Mouse (Mus musculus): ENCODE measurements around the gene Col4a3bp. TPM values are rescaled to one million over a fixed set of nuclear protein-coding genes. Genes with fewer than 3 reads are reported as not detected.

The Col4a3bp gene
- total and polyA plus RNA-seq, 3 experiments: 13.6 to 58.0 (median 57.5) TPM

- Histone ChIP-seq H3K4me1 (ENCODE audit: insufficient read depth, low read depth, low read length) (peaks cover 5% of the 10 kb centered on the region), H3K27me3 (ENCODE audit: insufficient read depth, low read length) (no peaks in the 10 kb centered on the region), H3K36me3 (replicated peaks) (peaks cover 29% of the 10 kb centered on the region), H3K4me3 (ENCODE audit: low read depth, low read length) (no peak overlapping the region), H3K9me3 (replicated peaks) (no peaks in the 10 kb centered on the region)
- no peak for DNase-seq (ENCODE audit: low spot score)
- ATAC-seq (ENCODE audit: extremely low read depth, insufficient number of reproducible peaks, low FRiP score, poor library complexity, severe bottlenecking): no peak
- no peak for TF ChIP-seq GATA2 (IDR thresholded peaks at IDR 0.05; ENCODE audit: borderline replicate concordance, low read depth, low read length)
- no peak for TF ChIP-seq CTCF (IDR thresholded peaks at IDR 0.05; ENCODE audit: low read depth, low read length)
- TF ChIP-seq TAL1 (conservative IDR thresholded peaks at IDR 0.05; ENCODE audit: low read depth, low read length): no peak
- no peak for TF ChIP-seq GATA1 (IDR thresholded peaks at IDR 0.05; ENCODE audit: borderline replicate concordance, low read length)
- no peak for TF ChIP-seq POLR2AphosphoS5 (IDR thresholded peaks at IDR 0.05; ENCODE audit: insufficient replicate concordance, low read depth, low read length)
These were observed 10.2 kb upstream of the Col4a3bp start for GRCm38 (mm10) chr13:96532176-96532575.

GRCm38 (mm10) chr13:96533742-96534141, 8.7 kb upstream of the Col4a3bp start:
- Histone ChIP-seq H3K4me3 (ENCODE audit: low read depth, low read length) (no peak overlapping the region), H3K27me3 (ENCODE audit: insufficient read depth, low read length) (no peaks in the 10 kb centered on the region), H3K36me3 (replicated peaks) (peaks cover 16% of the 10 kb centered on the region), H3K4me1 (ENCODE audit: insufficient read depth, low read depth, low read length) (peaks cover 10% of the 10 kb centered on the region), H3K9me3 (replicated peaks) (no peaks in the 10 kb centered on the region)
- ATAC-seq (ENCODE audit: extremely low read depth, insufficient number of reproducible peaks, low FRiP score, poor library complexity, severe bottlenecking) (no peak), DNase-seq (ENCODE audit: low spot score) (no peak)
- TF ChIP-seq GATA2 (IDR thresholded peaks at IDR 0.05; ENCODE audit: borderline replicate concordance, low read depth, low read length): no peak
- no peak for TF ChIP-seq POLR2AphosphoS5 (IDR thresholded peaks at IDR 0.05; ENCODE audit: insufficient replicate concordance, low read depth, low read length)
- TF ChIP-seq CTCF (IDR thresholded peaks at IDR 0.05; ENCODE audit: low read depth, low read length): no peak
- no peak for TF ChIP-seq TAL1 (conservative IDR thresholded peaks at IDR 0.05; ENCODE audit: low read depth, low read length)
- TF ChIP-seq GATA1 (IDR thresholded peaks at IDR 0.05; ENCODE audit: borderline replicate concordance, low read length): no peak

GRCm38 (mm10) chr13:96536821-96537572, 5.4 kb upstream of the Col4a3bp start:
- peaks cover 14% of the 10 kb centered on the region for H3K4me1 ChIP-seq (ENCODE audit: insufficient read depth, low read depth, low read length)
- DNase-seq (ENCODE audit: low spot score): no peak
- H3K27me3 ChIP-seq (ENCODE audit: insufficient read depth, low read length): no peaks in the 10 kb centered on the region
- H3K4me3 ChIP-seq (ENCODE audit: low read depth, low read length): no peak overlapping the region
- H3K36me3 ChIP-seq (replicated peaks): peaks cover 8% of the 10 kb centered on the region
- ATAC-seq (ENCODE audit: extremely low read depth, insufficient number of reproducible peaks, low FRiP score, poor library complexity, severe bottlenecking): no peak
- TF ChIP-seq TAL1 (conservative IDR thresholded peaks at IDR 0.05; ENCODE audit: low read depth, low read length) (no peak), POLR2AphosphoS5 (IDR thresholded peaks at IDR 0.05; ENCODE audit: insufficient replicate concordance, low read depth, low read length) (no peak), GATA1 (IDR thresholded peaks at IDR 0.05; ENCODE audit: borderline replicate concordance, low read length) (no peak), GATA2 (IDR thresholded peaks at IDR 0.05; ENCODE audit: borderline replicate concordance, low read depth, low read length) (no peak), CTCF (IDR thresholded peaks at IDR 0.05; ENCODE audit: low read depth, low read length) (no peak)
- no peaks in the 10 kb centered on the region for H3K9me3 ChIP-seq (replicated peaks)

- H3K9me3 ChIP-seq (replicated peaks): no peaks in the 10 kb centered on the region
These were observed 4.3 kb upstream of the Col4a3bp start for GRCm38 (mm10) chr13:96538103-96538502.

GRCm38 (mm10) chr13:96541381-96541780, 1.0 kb upstream of the Col4a3bp start:
- Histone ChIP-seq H3K9me3 (replicated peaks) (no peaks in the 10 kb centered on the region), H3K27me3 (ENCODE audit: insufficient read depth, low read length) (no peaks in the 10 kb centered on the region), H3K4me1 (ENCODE audit: insufficient read depth, low read depth, low read length) (peaks cover 28% of the 10 kb centered on the region), H3K4me3 (ENCODE audit: low read depth, low read length) (peak overlapping the region; percentile 97), H3K36me3 (replicated peaks) (peaks cover 3% of the 10 kb centered on the region)
- ATAC-seq (ENCODE audit: extremely low read depth, insufficient number of reproducible peaks, low FRiP score, poor library complexity, severe bottlenecking) (no peak), DNase-seq (ENCODE audit: low spot score) (no peak)
- TF ChIP-seq TAL1 (conservative IDR thresholded peaks at IDR 0.05; ENCODE audit: low read depth, low read length) (no peak), CTCF (IDR thresholded peaks at IDR 0.05; ENCODE audit: low read depth, low read length) (no peak), GATA1 (IDR thresholded peaks at IDR 0.05; ENCODE audit: borderline replicate concordance, low read length) (no peak), GATA2 (IDR thresholded peaks at IDR 0.05; ENCODE audit: borderline replicate concordance, low read depth, low read length) (no peak), POLR2AphosphoS5 (IDR thresholded peaks at IDR 0.05; ENCODE audit: insufficient replicate concordance, low read depth, low read length) (no peak)

More at GRCm38 (mm10) chr13:96538103-96538502, 4.3 kb upstream of the Col4a3bp start:
- H3K27me3 ChIP-seq (ENCODE audit: insufficient read depth, low read length): no peaks in the 10 kb centered on the region
- TF ChIP-seq CTCF (IDR thresholded peaks at IDR 0.05; ENCODE audit: low read depth, low read length): no peak
- peaks cover 4% of the 10 kb centered on the region for H3K36me3 ChIP-seq (replicated peaks)
- DNase-seq (ENCODE audit: low spot score): no peak
- peaks cover 14% of the 10 kb centered on the region for H3K4me1 ChIP-seq (ENCODE audit: insufficient read depth, low read depth, low read length)
- no peak for ATAC-seq (ENCODE audit: extremely low read depth, insufficient number of reproducible peaks, low FRiP score, poor library complexity, severe bottlenecking)
- no peak overlapping the region for H3K4me3 ChIP-seq (ENCODE audit: low read depth, low read length)

- DNase-seq (ENCODE audit: low spot score) (peak; percentile 30), ATAC-seq (ENCODE audit: extremely low read depth, insufficient number of reproducible peaks, low FRiP score, poor library complexity, severe bottlenecking) (no peak)
- Histone ChIP-seq H3K27me3 (ENCODE audit: insufficient read depth, low read length) (no peaks in the 10 kb centered on the region), H3K4me1 (ENCODE audit: insufficient read depth, low read depth, low read length) (peaks cover 32% of the 10 kb centered on the region), H3K9me3 (replicated peaks) (no peaks in the 10 kb centered on the region), H3K36me3 (replicated peaks) (peaks cover 6% of the 10 kb centered on the region), H3K4me3 (ENCODE audit: low read depth, low read length) (peak overlapping the region; percentile 97)
- TF ChIP-seq TAL1 (conservative IDR thresholded peaks at IDR 0.05; ENCODE audit: low read depth, low read length): no peak
- no peak for TF ChIP-seq GATA2 (IDR thresholded peaks at IDR 0.05; ENCODE audit: borderline replicate concordance, low read depth, low read length)
- no peak for TF ChIP-seq GATA1 (IDR thresholded peaks at IDR 0.05; ENCODE audit: borderline replicate concordance, low read length)
- TF ChIP-seq CTCF (IDR thresholded peaks at IDR 0.05; ENCODE audit: low read depth, low read length): no peak
- no peak for TF ChIP-seq POLR2AphosphoS5 (IDR thresholded peaks at IDR 0.05; ENCODE audit: insufficient replicate concordance, low read depth, low read length)
These were observed 778 bp downstream of the Col4a3bp start for GRCm38 (mm10) chr13:96542901-96543891.
